ENCODE assay signal across 17 mouse cellular contexts in genomic region chr11:105700528-105700927, GRCm38 (mm10).
"Had no signal": no experiment of that assay in that cellular context is flagged by ENCODE, and none has a peak within 500 bp of the region (broad histone marks: within the 10 kb centered on the region; RNA-seq: fewer than 3 reads in every experiment).

No protein-coding gene starts in this region.

- H3K4me3 ChIP-seq: neural tube, embryonic 12.5 days; neural tube, embryonic 13.5 days; neural tube, embryonic 15.5 days; stomach, embryonic 15.5 days had no signal

- H3K27me3 ChIP-seq: neural tube, embryonic 12.5 days; neural tube, embryonic 13.5 days; neural tube, embryonic 15.5 days; stomach, embryonic 15.5 days had no signal

- H3K4me2 ChIP-seq: neural tube, embryonic 12.5 days; neural tube, embryonic 13.5 days; neural tube, embryonic 15.5 days; stomach, embryonic 15.5 days had no signal

- H3K36me3 ChIP-seq: neural tube, embryonic 12.5 days; neural tube, embryonic 13.5 days; neural tube, embryonic 15.5 days; stomach, embryonic 15.5 days had no signal

- DNase-seq: retina, postnatal 1 day; right cerebral cortex, adult 18-20 months; right cerebral cortex, postnatal 14 days; right cerebral cortex, postnatal 25 days; right cerebral cortex, postnatal 4 days; spleen, adult 18-20 months; thymus, adult 18-20 months; thymus, adult 2 months; thymus, postnatal 14 days; thymus, postnatal 25 days; thymus, postnatal 36 days; thymus, postnatal 4 days had no signal

- H3K27ac ChIP-seq: neural tube, embryonic 12.5 days; neural tube, embryonic 13.5 days; neural tube, embryonic 15.5 days; stomach, embryonic 15.5 days; stomach, postnatal 0 days had no signal

- H3K4me1 ChIP-seq: neural tube, embryonic 12.5 days; neural tube, embryonic 13.5 days; stomach, embryonic 15.5 days had no signal

- H3K9me3 ChIP-seq: neural tube, embryonic 12.5 days; neural tube, embryonic 13.5 days; neural tube, embryonic 15.5 days; stomach, embryonic 15.5 days had no signal

- H3K9ac ChIP-seq: neural tube, embryonic 12.5 days; neural tube, embryonic 13.5 days; neural tube, embryonic 15.5 days; stomach, embryonic 15.5 days had no signal
